Mouse (Mus musculus): ENCODE measurements at regions not wholly inside any gene's neighbourhood (a gene's known extent, or its start where the extent isn't known, plus 50 kb on each side); places are given as distances from the start of the nearest gene placed in this dataset.

DNA sequence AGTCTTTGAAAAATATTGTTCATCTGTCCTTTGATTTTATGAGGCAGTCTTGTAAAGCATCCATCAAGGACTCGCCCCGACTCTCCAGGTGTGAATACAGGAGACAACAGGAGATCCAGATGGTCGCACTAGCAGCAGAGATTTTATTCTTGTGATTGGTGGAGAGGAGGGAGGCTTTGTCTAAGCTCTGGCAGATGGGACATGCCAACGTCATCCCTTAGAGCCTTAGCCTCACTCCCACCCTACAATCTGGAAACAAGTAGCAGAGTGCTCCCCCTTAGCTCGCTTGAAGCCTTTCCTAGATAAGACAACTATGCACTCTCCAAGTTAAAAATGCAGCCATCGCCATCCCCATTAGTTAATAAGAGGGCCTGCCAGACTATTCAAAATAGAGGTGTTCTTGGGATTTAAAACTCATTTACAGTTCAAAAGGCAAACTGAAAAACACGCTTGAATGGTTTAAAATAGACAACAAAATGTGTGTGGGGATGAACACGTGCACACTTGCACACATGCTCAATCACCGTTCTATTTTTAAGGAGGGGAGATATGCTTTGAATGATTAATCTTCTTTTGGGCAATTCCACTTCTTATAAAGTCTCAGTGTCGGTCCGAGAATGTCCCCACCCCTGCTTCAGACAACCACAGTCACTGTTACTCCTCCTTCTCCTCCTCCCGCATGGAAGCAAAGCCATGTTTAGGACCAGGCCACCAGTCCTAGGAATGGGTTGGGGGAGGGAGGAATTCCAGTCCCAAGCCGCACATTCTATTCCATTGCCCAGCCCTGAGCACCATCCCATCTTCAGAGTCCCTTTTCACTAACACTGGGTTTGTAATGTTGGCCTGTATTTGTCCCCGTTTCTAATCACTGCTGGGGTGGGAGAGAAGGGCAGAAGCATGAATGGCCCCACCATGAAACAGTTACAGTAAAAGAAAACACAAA is 61.5 kb upstream of the Egln3 start:
- no peak for DNase-seq

DNA sequence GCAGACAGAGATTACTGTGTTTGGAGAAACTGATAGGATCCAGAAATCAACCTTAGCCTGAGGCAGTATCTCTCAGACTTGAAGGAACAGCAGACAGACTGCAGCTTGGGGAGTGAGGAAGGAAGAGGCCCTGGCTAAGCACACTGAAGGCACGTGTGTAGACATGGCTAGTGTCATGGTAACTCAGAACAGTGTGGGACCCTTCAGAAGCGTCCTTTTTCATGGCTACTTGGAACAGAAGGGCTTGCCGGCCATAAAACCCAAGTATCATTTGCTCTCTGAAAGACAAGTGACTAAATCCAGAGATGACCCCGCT is 60.7 kb upstream of the Egln3 start:
- DNase-seq: no peak

DNA sequence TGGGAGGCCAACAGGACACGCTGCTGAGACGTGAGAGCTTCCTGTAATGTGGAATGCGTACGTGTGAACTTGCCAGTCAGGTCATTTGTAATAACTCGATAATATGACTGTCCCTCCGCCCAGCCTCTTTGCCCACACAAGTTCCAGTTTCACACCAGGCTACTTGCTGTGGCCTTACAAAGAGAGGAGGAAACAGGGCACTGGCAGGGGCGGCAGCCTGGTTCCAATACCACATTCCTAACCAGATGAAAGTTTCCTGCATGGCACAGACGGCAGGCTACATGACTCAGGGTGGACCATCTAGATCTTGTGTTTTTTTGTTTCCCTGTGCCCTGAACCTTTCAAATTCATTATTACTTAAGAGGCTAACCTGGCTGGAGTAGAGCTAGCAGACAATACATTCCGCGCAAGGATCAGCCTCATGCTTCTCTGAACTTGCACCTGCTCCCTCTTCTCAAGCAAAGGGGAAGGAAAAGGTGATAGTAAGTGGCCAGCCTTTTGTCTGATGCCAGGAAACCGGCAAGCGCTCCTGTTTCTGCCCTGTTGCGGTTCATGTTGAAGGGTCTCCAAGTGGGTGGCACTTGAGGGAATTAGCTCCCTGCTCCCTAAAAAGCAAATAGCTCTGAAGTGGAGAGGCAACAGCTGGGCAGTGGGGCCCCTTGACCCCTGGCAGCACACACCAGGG is 60.2 kb upstream of the Egln3 start:
- no peak for DNase-seq

DNA sequence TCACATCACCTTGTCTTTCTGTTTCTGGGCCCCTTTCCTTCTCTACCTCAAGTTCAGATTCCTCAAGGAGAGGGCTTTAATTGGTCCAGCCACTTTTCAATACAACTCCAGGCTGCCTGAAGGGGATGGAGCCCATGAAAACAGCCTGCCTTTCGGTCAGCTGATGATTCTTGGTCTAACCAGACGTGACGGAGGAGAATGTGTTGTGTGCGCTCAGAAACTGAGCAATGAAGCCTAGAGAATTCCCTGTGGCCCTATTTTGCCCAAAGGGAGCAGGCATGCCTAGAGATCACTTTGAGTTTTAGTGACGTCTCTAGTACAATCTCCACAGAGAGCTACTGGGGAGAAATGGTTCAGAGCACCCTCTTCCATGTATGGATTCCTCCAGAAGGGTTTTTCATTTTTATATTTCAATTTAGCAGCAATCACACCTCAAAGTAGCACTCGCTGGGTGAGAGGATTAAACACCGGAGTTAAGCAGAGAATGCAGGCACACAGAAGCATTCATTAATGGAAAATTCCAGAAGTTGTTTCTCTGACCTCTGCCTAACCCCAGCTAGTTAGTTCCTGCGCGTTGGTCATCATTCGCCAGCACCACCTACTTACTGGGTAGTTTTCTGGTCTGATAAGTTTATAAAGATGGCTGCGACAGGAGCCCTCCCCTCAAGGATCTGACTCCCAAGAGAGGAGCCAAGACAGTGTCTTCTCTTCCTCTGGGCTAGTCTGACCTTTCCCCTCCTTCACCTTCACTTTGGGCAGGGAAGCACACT is 58.8 kb upstream of the Egln3 start:
- no peak for DNase-seq

DNA sequence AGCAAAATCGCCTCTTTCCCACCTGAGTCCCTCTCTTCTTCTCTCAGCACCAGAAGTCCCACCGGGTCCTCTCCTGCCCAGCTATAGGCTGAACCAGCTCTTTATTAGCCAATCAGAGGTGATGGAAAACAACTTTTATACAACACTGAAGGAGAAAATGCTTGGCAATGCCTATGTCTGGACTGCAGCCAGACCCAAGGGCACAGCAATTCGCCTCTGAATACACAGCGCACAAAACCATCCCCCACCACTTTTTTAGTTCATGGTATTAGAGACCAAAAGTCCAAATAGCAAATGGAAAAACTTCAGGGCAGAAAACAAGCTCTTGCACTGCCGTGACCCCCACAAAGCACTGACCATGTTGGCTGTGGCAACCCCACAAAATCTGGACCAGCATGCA is 57.8 kb upstream of the Egln3 start:
- no peak for DNase-seq

DNA sequence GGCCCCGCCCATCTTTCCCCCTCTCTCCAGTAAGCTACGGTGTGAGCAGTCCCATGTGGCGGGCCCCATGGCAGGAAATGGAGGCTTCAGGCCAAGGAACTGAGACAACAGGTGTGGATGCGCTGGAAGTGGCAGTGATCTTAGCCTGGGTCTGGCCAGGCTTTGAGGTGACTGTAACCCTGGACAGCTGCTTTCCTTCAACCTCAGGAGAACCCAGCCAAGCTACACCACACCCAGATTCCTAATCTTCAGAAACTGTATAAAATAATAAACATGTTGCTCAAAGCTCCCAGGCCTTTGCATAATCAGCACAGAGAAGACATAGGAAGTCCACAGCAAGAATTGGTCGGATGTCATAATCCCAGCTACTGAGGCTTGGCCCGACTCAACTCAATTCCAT is 56.8 kb upstream of the Egln3 start:
- DNase-seq: peak in 1 of 2 experiments; percentile 16

DNA sequence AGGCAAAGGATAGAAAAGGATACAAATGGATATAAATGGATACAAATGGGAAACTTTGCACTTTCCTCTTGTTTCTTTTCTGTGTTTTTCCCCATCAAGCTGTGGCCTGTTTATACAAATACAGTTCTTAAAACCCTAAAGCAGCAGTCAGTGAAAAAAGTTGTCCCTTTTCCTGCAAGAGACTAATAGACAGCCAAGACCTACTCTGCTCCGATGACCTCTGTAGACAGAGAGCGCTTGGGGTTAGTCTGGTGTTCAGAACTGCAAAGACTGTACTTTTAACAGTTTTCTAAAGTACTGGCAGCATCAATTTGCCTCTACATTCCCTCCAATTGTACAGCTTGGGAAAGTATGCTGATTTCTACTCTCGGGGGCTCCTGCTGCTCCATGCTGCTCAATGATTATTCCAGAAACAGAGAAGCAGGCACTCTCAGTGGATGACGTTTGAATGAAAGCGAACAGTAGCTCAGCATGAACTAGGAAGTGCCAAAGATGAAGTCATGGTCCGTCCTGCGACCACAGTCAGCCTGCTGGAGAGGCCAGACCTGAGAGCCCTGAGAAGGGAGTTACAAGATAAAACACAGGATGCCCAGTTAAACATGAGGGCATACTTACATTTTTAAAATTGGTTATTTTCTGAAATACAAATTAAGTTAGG is 54.2 kb upstream of the Egln3 start:
- no peak for DNase-seq

DNA sequence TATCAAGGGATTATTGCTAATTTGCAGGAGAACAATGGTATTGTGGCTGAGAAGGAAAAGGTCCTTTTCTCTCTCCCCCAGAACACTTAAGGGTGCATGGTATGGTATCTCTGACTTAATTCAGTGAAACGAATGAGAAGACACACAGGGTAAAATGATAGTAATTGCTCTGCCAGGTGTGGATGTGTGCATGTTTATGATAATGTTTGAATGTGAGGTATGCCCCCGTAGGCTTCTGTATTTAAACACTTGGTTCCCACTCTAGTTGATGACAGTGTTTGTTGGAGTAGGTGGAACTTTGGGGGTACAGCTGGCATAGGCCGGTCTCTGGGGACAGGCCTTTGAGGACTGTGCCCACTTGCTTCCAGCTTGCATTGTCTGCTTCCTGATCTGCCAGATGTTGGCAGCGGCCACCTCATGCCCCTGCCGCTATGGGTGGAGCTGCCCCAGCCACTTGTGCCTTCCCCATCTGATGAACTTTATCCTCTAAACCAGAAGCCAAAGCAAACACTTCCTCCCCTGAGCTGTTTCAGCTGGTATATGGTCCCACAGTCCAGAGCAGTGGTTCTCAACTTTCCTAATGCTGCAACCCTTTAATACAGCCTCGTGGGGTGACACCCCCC is 53.0 kb upstream of the Egln3 start:
- DNase-seq: peak; percentile 36 to 54
